Mouse (Mus musculus) forebrain, embryonic 11.5 days (tissue): ENCODE results near the gene Trak2. TPM values are rescaled to one million over a fixed set of nuclear protein-coding genes. Genes with fewer than 3 reads are reported as not detected.
"Not testable (repeated sequence)": the region's sequence is repeated elsewhere in the genome, so short reads cannot be mapped to it uniquely, and the experiment has no call there.

ENCODE experiments used
- ATAC-seq: fragments of 200-750 bp; cut with Nextera tagmentation; replicated peaks from 2 replicates; pipeline ENCODE4 v1.8.0; 2017; ENCODE audit warnings: moderate TSS enrichment; ENCODE audit not compliant: low FRiP score
- DNase-seq: peaks from one replicate; pipeline ENCODE4 v3.0.0-alpha.2; 2017; ENCODE audit warnings: low spot score
- H3K27ac ChIP-seq: fragments of 300-500 bp; sonication (generic); 2 replicates; pipeline ENCODE4 v1.5.1; 2014; ENCODE audit warnings: low read depth, low read length
- H3K27me3 ChIP-seq: fragments of 300-500 bp; sonication (generic); 2 replicates; pipeline ENCODE4 v1.6.1; 2014; ENCODE audit warnings: mild to moderate bottlenecking, low read length, mixed read lengths; ENCODE audit not compliant: control insufficient read depth, insufficient read depth
- H3K36me3 ChIP-seq: fragments of 300-500 bp; sonication (generic); 2 replicates; pipeline ENCODE4 v1.6.1; 2014; ENCODE audit warnings: mild to moderate bottlenecking, low read length, moderate library complexity, mixed read lengths; ENCODE audit not compliant: control insufficient read depth, insufficient read depth
- H3K4me1 ChIP-seq: fragments of 300-500 bp; sonication (generic); replicated peaks from 2 replicates; pipeline ENCODE4 v1.6.1; 2014; ENCODE audit warnings: low read length, mixed read lengths; ENCODE audit not compliant: control insufficient read depth, insufficient read depth
- H3K4me2 ChIP-seq: fragments of 300-500 bp; sonication (generic); 2 replicates; pipeline ENCODE4 v1.6.1; 2014; ENCODE audit warnings: low read depth, mild to moderate bottlenecking, low read length, moderate library complexity, mixed read lengths; ENCODE audit not compliant: severe bottlenecking
- H3K4me3 ChIP-seq: fragments of 300-500 bp; sonication (generic); 2 replicates; pipeline ENCODE4 v1.5.1; 2014; ENCODE audit warnings: low read depth, low read length
- H3K9ac ChIP-seq: fragments of 300-500 bp; sonication (generic); 2 replicates; pipeline ENCODE4 v1.6.1; 2014; ENCODE audit warnings: low read length
- H3K9me3 ChIP-seq: fragments of 300-500 bp; sonication (generic); 2 replicates; pipeline ENCODE4 v1.6.1; 2016; ENCODE audit warnings: low read length, mixed read lengths; ENCODE audit not compliant: control insufficient read depth
- WGBS: fragments of 180-500 bp; shearing (Covaris S2); extraction: QIAGEN DNeasy Blood & Tissue Kit; methylation state at CpG from one replicate; pipeline ENCODE4 v1.1.7; 2014; 5-methylcytosine and 5-hydroxymethylcytosine counted together
- polyA plus RNA-seq: library from polyadenylated mRNA; unstranded; fragments of >200 nt; fragmentation: Nextera tagmentation; extraction: Ambion mirVana; gene quantifications from 2 replicates; pipeline ENCODE4 v1.2.1, GENCODE M21; 2014

The Trak2 gene
- polyA plus RNA-seq, 1 experiment from 2014 or later, result 12.0 TPM

- Histone ChIP-seq H3K9me3 (no peaks in the 10 kb centered on the region; the same call in 1 of the 2 replicates), H3K4me2 (no peak overlapping the region), H3K4me1 (no peaks in the 10 kb centered on the region), H3K4me3 (no peak overlapping the region), H3K9ac (no peak overlapping the region), H3K36me3 (no peaks in the 10 kb centered on the region), H3K27ac (no peak overlapping the region), H3K27me3 (no peaks in the 10 kb centered on the region)
- ATAC-seq (no peak), DNase-seq (no peak)
- WGBS, result 96% methylated on average over 5 of the region's 5 CpGs
Measured at GRCm38 (mm10) chr1:58926664-58927063, 46.6 kb downstream of the Trak2 start.

- H3K27ac ChIP-seq, result no peak overlapping the region
- WGBS, result 88% methylated on average over 6 of the region's 6 CpGs
- no peak overlapping the region for H3K4me2 ChIP-seq
- no peak overlapping the region for H3K9ac ChIP-seq
- ATAC-seq (no peak), DNase-seq (no peak)
- no peaks in the 10 kb centered on the region for H3K27me3 ChIP-seq
- H3K36me3 ChIP-seq, result no peaks in the 10 kb centered on the region; the same call in 1 of the 2 replicates
- H3K4me3 ChIP-seq, result no peak overlapping the region
- H3K4me1 ChIP-seq, result no peaks in the 10 kb centered on the region
- H3K9me3 ChIP-seq, result no peaks in the 10 kb centered on the region
Measured at GRCm38 (mm10) chr1:58917566-58917965, 55.7 kb downstream of the Trak2 start.

GRCm38 (mm10) chr1:58909636-58910272, 63.5 kb downstream of the Trak2 start:
- H3K27me3 ChIP-seq, result no peaks in the 10 kb centered on the region
- no peak for ATAC-seq
- no peaks in the 10 kb centered on the region; the same call in 1 of the 2 replicates for H3K36me3 ChIP-seq
- H3K4me3 ChIP-seq, result no peak overlapping the region
- H3K9ac ChIP-seq, result no peak overlapping the region
- DNase-seq, result no peak
- no peak overlapping the region for H3K4me2 ChIP-seq
- no peaks in the 10 kb centered on the region for H3K4me1 ChIP-seq
- H3K9me3 ChIP-seq, result no peaks in the 10 kb centered on the region
- no peak overlapping the region for H3K27ac ChIP-seq
- 92% methylated on average over 12 of the region's 12 CpGs for WGBS

DNA sequence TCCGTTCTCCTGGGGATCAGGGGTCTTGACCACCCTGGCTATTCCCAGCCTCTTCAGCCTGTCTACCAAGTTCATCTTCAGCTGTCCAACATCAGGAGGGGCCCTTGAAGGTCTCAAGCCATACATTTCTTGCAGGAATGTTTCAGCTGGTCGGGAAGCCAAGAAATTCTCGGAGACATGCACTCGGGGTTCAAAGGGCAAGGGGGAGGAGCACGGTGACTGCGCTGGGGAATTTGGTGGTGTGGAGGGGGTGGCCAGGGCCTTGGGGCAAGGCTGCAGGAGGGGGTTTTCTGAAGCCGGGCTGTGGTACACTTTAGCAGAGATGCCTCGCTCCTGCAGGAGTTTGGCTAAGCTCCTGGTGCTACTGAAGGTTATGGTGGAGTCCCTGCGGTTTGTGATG, 69.5 kb downstream of the Trak2 start:
- Histone ChIP-seq H3K9ac (no peak overlapping the region), H3K27ac (no peak overlapping the region), H3K4me2 (no peak overlapping the region), H3K36me3 (no peaks in the 10 kb centered on the region; the same call in 1 of the 2 replicates), H3K4me3 (no peak overlapping the region), H3K4me1 (no peaks in the 10 kb centered on the region), H3K27me3 (no peaks in the 10 kb centered on the region), H3K9me3 (no peaks in the 10 kb centered on the region)
- no peak for ATAC-seq
- no peak for DNase-seq
- WGBS, result 88% methylated on average over 9 of the region's 9 CpGs

DNA sequence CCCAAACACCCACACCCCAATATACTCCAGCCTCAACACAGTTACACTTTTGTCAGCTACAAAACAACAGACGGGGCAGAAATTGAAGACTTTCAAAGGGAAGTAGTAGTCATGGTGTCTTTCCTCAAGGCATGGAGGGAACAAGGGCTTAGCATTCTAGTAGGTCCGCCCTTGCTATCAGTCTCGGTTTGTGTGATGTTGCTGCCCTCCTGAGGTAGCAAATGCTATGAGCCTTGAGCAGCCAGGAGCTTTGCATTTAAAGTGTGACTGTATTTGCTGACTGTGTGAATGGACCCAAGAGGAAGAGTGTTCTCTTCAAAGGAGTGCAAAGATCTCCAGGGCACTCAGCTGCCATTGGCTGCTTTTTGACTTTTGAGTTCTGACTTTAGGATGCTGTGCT, 75.7 kb downstream of the Trak2 start:
- not testable (repeated sequence) for DNase-seq, H3K27ac ChIP-seq, H3K4me2 ChIP-seq, H3K9me3 ChIP-seq, H3K4me1 ChIP-seq, H3K27me3 ChIP-seq, H3K9ac ChIP-seq, H3K4me3 ChIP-seq, H3K36me3 ChIP-seq, ATAC-seq
- WGBS, result 32% methylated on average over 3 of the region's 3 CpGs

DNA sequence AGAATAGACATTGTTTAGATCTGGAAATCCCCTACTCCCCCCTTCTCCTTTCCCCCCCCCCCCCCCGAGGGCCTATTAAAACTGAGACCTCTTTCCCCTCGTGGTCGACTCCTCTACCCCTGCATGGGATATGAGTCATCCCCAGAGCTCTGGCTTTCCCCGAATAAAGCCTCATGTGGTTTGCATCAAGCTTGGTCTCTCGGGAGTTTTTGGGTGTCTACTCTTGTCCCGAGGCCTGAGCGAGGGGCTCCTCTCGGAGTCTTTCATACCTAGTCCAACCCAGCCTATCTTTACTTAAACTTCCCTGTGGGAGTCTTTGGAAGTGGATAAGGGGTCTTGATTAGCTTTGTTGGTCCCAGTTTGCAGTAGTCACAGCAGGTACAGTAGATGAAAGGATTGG, 80.8 kb downstream of the Trak2 start:
- H3K4me2 ChIP-seq, H3K36me3 ChIP-seq, H3K9ac ChIP-seq, H3K4me1 ChIP-seq, DNase-seq, H3K4me3 ChIP-seq, ATAC-seq, H3K27ac ChIP-seq, H3K27me3 ChIP-seq, H3K9me3 ChIP-seq: not testable (repeated sequence)
- WGBS, result 80% methylated on average over 8 of the region's 8 CpGs

DNA sequence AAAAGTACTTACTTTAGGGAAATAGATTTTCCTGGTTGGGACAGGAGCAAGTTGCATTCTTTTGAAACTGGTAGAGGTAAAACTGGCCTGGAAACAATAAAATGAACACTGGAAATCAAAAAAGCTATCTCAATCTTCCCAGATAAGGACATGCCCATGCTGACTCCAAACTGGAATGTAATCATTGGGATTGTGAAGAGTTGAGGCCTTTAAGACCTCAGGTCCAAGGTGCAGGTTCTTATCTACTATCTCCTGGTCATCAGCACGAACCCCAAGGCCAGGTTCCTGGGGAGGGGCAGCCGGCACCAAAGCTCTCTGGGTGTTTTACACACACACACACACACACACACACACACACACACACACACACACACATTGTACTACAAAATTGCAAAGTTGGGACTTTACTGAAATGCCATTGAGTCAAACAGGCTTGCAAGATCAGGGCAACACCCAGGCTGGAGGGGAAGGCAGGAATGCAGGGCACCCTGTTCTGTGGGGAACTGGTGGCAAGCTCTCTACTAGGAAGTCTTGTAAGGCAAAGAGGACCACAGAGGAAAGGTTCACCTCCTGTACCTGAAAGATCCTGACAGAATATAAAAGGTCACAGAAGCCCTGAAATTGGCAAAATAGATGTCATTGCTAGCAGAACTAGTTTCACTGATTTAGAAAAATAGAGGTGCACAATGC, 81.6 kb downstream of the Trak2 start:
- not testable (repeated sequence) for H3K27ac ChIP-seq, H3K4me2 ChIP-seq, H3K36me3 ChIP-seq, H3K4me1 ChIP-seq, DNase-seq, H3K9me3 ChIP-seq, H3K9ac ChIP-seq, H3K27me3 ChIP-seq, H3K4me3 ChIP-seq, ATAC-seq
- 71% methylated on average over 1 of the region's 2 CpGs for WGBS

DNA sequence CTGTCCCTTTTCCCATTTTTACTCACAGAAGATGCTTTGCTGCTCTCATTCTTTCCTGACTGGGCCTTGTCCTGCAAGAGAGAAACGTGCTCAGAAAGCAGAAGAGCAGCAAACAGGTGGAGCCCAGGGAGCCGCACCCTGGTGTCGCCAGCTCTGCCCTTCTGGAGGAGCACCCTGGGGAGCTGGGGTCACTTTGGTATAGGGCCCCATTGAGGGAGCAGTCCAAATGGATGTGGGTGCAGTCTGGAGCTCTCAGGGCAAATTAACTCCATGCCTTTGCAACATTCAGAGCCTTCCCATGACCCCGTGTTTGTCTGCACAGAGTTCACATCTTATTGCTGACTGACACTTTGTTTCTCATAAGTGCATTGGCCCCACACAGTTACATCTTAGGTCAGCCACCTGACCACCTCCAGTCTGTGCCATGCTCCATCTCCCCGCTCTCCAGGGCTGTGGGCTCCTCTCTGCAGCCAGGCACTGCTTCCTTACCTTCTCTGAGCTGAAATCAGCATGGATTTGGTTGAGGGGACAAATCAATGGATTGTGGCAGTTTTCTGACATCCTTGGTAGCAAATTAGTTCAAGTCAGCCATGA, 82.4 kb downstream of the Trak2 start:
- H3K4me3 ChIP-seq, ATAC-seq, H3K4me2 ChIP-seq, H3K36me3 ChIP-seq, H3K4me1 ChIP-seq, H3K27ac ChIP-seq, H3K27me3 ChIP-seq, H3K9ac ChIP-seq, DNase-seq, H3K9me3 ChIP-seq: not testable (repeated sequence)
- WGBS, result 78% methylated on average over 4 of the region's 5 CpGs
